Mouse (Mus musculus): ENCODE measurements around the gene Dlg5. TPM values are rescaled to one million over a fixed set of nuclear protein-coding genes. Genes with fewer than 3 reads are reported as not detected.

Dlg5 gene
- polyA plus RNA-seq, 1 experiment from 2014 or later, result 19.3 TPM

- peaks cover 10% of the 10 kb centered on the region for H3K4me1 ChIP-seq (ENCODE audit: control insufficient read depth, insufficient read depth, low read length)
- no peak for ATAC-seq (ENCODE audit: low FRiP score)
- no peak for DNase-seq (ENCODE audit: low spot score, missing footprints)
- no peak overlapping the region for H3K4me2 ChIP-seq
- no peak overlapping the region for H3K27ac ChIP-seq (ENCODE audit: low read depth, low read length)
- no peaks in the 10 kb centered on the region for H3K27me3 ChIP-seq (ENCODE audit: control insufficient read depth, insufficient read depth, low read length)
- H3K4me3 ChIP-seq (ENCODE audit: low read depth, low read length), result no peak overlapping the region
- H3K36me3 ChIP-seq (ENCODE audit: control insufficient read depth, insufficient read depth, low read length), result no peaks in the 10 kb centered on the region
- no peak overlapping the region for H3K9ac ChIP-seq (ENCODE audit: low read length)
- WGBS, result 67% methylated on average over 12 of the region's 12 CpGs
- no peaks in the 10 kb centered on the region for H3K9me3 ChIP-seq (ENCODE audit: control insufficient read depth, low read length)
Observed at GRCm38 (mm10) chr14:24206736-24207359, 38.9 kb downstream of the Dlg5 start.

- H3K4me2 ChIP-seq, result no peak overlapping the region
- DNase-seq (ENCODE audit: low spot score, missing footprints), result no peak
Observed at GRCm38 (mm10) chr14:24206314-24206713, 39.4 kb downstream of the Dlg5 start.

GRCm38 (mm10) chr14:24205281-24205871, 40.3 kb downstream of the Dlg5 start:
- H3K9me3 ChIP-seq (ENCODE audit: control insufficient read depth, low read length), result no peaks in the 10 kb centered on the region
- no peak; the same call in 1 of the 2 replicates for ATAC-seq (ENCODE audit: low FRiP score)
- H3K4me1 ChIP-seq (ENCODE audit: control insufficient read depth, insufficient read depth, low read length), result peaks cover 10% of the 10 kb centered on the region
- H3K4me2 ChIP-seq, result no peak overlapping the region
- no peaks in the 10 kb centered on the region for H3K36me3 ChIP-seq (ENCODE audit: control insufficient read depth, insufficient read depth, low read length)
- no peak overlapping the region for H3K4me3 ChIP-seq (ENCODE audit: low read depth, low read length)
- no peak overlapping the region for H3K9ac ChIP-seq (ENCODE audit: low read length)
- no peaks in the 10 kb centered on the region for H3K27me3 ChIP-seq (ENCODE audit: control insufficient read depth, insufficient read depth, low read length)
- 33% methylated on average over 6 of the region's 6 CpGs for WGBS
- no peak overlapping the region for H3K27ac ChIP-seq (ENCODE audit: low read depth, low read length)
- no peak for DNase-seq (ENCODE audit: low spot score, missing footprints)

More at GRCm38 (mm10) chr14:24206314-24206713, 39.4 kb downstream of the Dlg5 start:
- H3K4me1 ChIP-seq (ENCODE audit: control insufficient read depth, insufficient read depth, low read length), result peaks cover 10% of the 10 kb centered on the region
- WGBS, result 60% methylated on average over 3 of the region's 9 CpGs
- ATAC-seq (ENCODE audit: low FRiP score), result no peak
- H3K4me3 ChIP-seq (ENCODE audit: low read depth, low read length), result no peak overlapping the region
- H3K9ac ChIP-seq (ENCODE audit: low read length), result no peak overlapping the region
- H3K9me3 ChIP-seq (ENCODE audit: control insufficient read depth, low read length), result no peaks in the 10 kb centered on the region
- H3K36me3 ChIP-seq (ENCODE audit: control insufficient read depth, insufficient read depth, low read length), result no peaks in the 10 kb centered on the region
- H3K27ac ChIP-seq (ENCODE audit: low read depth, low read length), result no peak overlapping the region
- H3K27me3 ChIP-seq (ENCODE audit: control insufficient read depth, insufficient read depth, low read length), result no peaks in the 10 kb centered on the region

- DNase-seq (ENCODE audit: low spot score, missing footprints), result no peak
- 97% methylated on average over 8 of the region's 8 CpGs for WGBS
- H3K36me3 ChIP-seq (ENCODE audit: control insufficient read depth, insufficient read depth, low read length), result no peaks in the 10 kb centered on the region
Observed at GRCm38 (mm10) chr14:24203210-24203609, 42.5 kb downstream of the Dlg5 start.

GRCm38 (mm10) chr14:24200771-24201170, 44.9 kb downstream of the Dlg5 start:
- DNase-seq (ENCODE audit: low spot score, missing footprints) (no peak), ATAC-seq (ENCODE audit: low FRiP score) (no peak)
- 100% methylated on average over 2 of the region's 2 CpGs for WGBS
- no peaks in the 10 kb centered on the region for H3K9me3 ChIP-seq (ENCODE audit: control insufficient read depth, low read length)
- H3K27me3 ChIP-seq (ENCODE audit: control insufficient read depth, insufficient read depth, low read length), result no peaks in the 10 kb centered on the region
- H3K9ac ChIP-seq (ENCODE audit: low read length), result no peak overlapping the region
- no peak overlapping the region for H3K4me2 ChIP-seq
- H3K27ac ChIP-seq (ENCODE audit: low read depth, low read length), result no peak overlapping the region
- no peaks in the 10 kb centered on the region for H3K36me3 ChIP-seq (ENCODE audit: control insufficient read depth, insufficient read depth, low read length)
- peaks cover 4% of the 10 kb centered on the region for H3K4me1 ChIP-seq (ENCODE audit: control insufficient read depth, insufficient read depth, low read length)
- H3K4me3 ChIP-seq (ENCODE audit: low read depth, low read length), result no peak overlapping the region

More at GRCm38 (mm10) chr14:24203210-24203609, 42.5 kb downstream of the Dlg5 start:
- no peak overlapping the region for H3K27ac ChIP-seq (ENCODE audit: low read depth, low read length)
- no peaks in the 10 kb centered on the region for H3K27me3 ChIP-seq (ENCODE audit: control insufficient read depth, insufficient read depth, low read length)
- no peaks in the 10 kb centered on the region for H3K9me3 ChIP-seq (ENCODE audit: control insufficient read depth, low read length)
- no peak overlapping the region for H3K9ac ChIP-seq (ENCODE audit: low read length)
- peaks cover 10% of the 10 kb centered on the region for H3K4me1 ChIP-seq (ENCODE audit: control insufficient read depth, insufficient read depth, low read length)
- no peak overlapping the region for H3K4me2 ChIP-seq
- no peak overlapping the region for H3K4me3 ChIP-seq (ENCODE audit: low read depth, low read length)
- ATAC-seq (ENCODE audit: low FRiP score), result no peak

GRCm38 (mm10) chr14:24199732-24200131, 46.0 kb downstream of the Dlg5 start:
- no peak for DNase-seq (ENCODE audit: low spot score, missing footprints)
- no peaks in the 10 kb centered on the region for H3K27me3 ChIP-seq (ENCODE audit: control insufficient read depth, insufficient read depth, low read length)
- 87% methylated on average over 6 of the region's 6 CpGs for WGBS

GRCm38 (mm10) chr14:24197865-24198264, 47.9 kb downstream of the Dlg5 start:
- Histone ChIP-seq H3K4me1 (ENCODE audit: control insufficient read depth, insufficient read depth, low read length) (no peaks in the 10 kb centered on the region), H3K9me3 (ENCODE audit: control insufficient read depth, low read length) (no peaks in the 10 kb centered on the region), H3K27ac (ENCODE audit: low read depth, low read length) (no peak overlapping the region), H3K36me3 (ENCODE audit: control insufficient read depth, insufficient read depth, low read length) (no peaks in the 10 kb centered on the region), H3K9ac (ENCODE audit: low read length) (no peak overlapping the region), H3K27me3 (ENCODE audit: control insufficient read depth, insufficient read depth, low read length) (no peaks in the 10 kb centered on the region), H3K4me2 (no peak overlapping the region), H3K4me3 (ENCODE audit: low read depth, low read length) (no peak overlapping the region)
- DNase-seq (ENCODE audit: low spot score, missing footprints) (no peak), ATAC-seq (ENCODE audit: low FRiP score) (no peak)
- 82% methylated on average over 5 of the region's 5 CpGs for WGBS

More at GRCm38 (mm10) chr14:24199732-24200131, 46.0 kb downstream of the Dlg5 start:
- Histone ChIP-seq H3K4me2 (no peak overlapping the region), H3K4me3 (ENCODE audit: low read depth, low read length) (no peak overlapping the region), H3K36me3 (ENCODE audit: control insufficient read depth, insufficient read depth, low read length) (no peaks in the 10 kb centered on the region), H3K4me1 (ENCODE audit: control insufficient read depth, insufficient read depth, low read length) (no peaks in the 10 kb centered on the region), H3K9ac (ENCODE audit: low read length) (no peak overlapping the region), H3K9me3 (ENCODE audit: control insufficient read depth, low read length) (no peaks in the 10 kb centered on the region), H3K27ac (ENCODE audit: low read depth, low read length) (no peak overlapping the region)
- ATAC-seq (ENCODE audit: low FRiP score), result no peak

- no peaks in the 10 kb centered on the region for H3K9me3 ChIP-seq (ENCODE audit: control insufficient read depth, low read length)
- 87% methylated on average over 6 of the region's 6 CpGs for WGBS
- no peak for DNase-seq (ENCODE audit: low spot score, missing footprints)
- H3K9ac ChIP-seq (ENCODE audit: low read length), result no peak overlapping the region
- no peaks in the 10 kb centered on the region for H3K36me3 ChIP-seq (ENCODE audit: control insufficient read depth, insufficient read depth, low read length)
- H3K4me1 ChIP-seq (ENCODE audit: control insufficient read depth, insufficient read depth, low read length), result no peaks in the 10 kb centered on the region
- H3K4me3 ChIP-seq (ENCODE audit: low read depth, low read length), result no peak overlapping the region
- H3K27ac ChIP-seq (ENCODE audit: low read depth, low read length), result no peak overlapping the region
- ATAC-seq (ENCODE audit: low FRiP score), result no peak
- H3K27me3 ChIP-seq (ENCODE audit: control insufficient read depth, insufficient read depth, low read length), result no peaks in the 10 kb centered on the region
- no peak overlapping the region for H3K4me2 ChIP-seq
Observed at GRCm38 (mm10) chr14:24196947-24197346, 48.8 kb downstream of the Dlg5 start.

- Histone ChIP-seq H3K9me3 (ENCODE audit: control insufficient read depth, low read length) (no peaks in the 10 kb centered on the region), H3K4me2 (no peak overlapping the region), H3K9ac (ENCODE audit: low read length) (no peak overlapping the region), H3K4me1 (ENCODE audit: control insufficient read depth, insufficient read depth, low read length) (peaks cover 6% of the 10 kb centered on the region), H3K27ac (ENCODE audit: low read depth, low read length) (no peak overlapping the region), H3K4me3 (ENCODE audit: low read depth, low read length) (no peak overlapping the region), H3K36me3 (ENCODE audit: control insufficient read depth, insufficient read depth, low read length) (no peaks in the 10 kb centered on the region), H3K27me3 (ENCODE audit: control insufficient read depth, insufficient read depth, low read length) (no peaks in the 10 kb centered on the region)
- ATAC-seq (ENCODE audit: low FRiP score) (no peak), DNase-seq (ENCODE audit: low spot score, missing footprints) (no peak)
- WGBS, result 97% methylated on average over 13 of the region's 13 CpGs
Observed at GRCm38 (mm10) chr14:24190131-24190530, 55.6 kb downstream of the Dlg5 start.

All from midbrain, embryonic 11.5 days (tissue).